Mouse (Mus musculus): ENCODE measurements around the gene Artn. TPM values are rescaled to one million over a fixed set of nuclear protein-coding genes. Genes with fewer than 3 reads are reported as not detected.

Gene Artn
- total RNA-seq, 2 experiments from 2014 or later = 1.4 to 2.0 TPM

DNA sequence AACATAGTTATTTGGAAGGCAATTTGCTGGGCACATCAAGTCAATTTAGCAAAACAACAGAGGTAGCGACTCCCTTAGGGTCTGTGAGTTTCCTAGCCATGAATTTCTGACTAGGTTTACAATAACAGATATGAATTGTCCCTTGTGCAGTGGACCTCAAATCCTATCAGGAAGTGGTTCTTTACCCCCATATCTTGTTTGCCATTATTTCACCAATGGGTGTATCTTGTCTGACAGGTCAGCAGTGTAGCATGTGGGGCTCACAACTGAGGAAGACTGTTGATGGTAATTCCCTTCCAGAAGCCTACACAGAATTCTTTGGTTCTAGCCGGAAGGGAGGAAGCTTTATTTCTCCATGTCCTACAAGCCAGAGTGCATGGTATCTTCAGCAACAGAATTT lies 8.2 kb downstream of the Artn start:
- no peak for DNase-seq (ENCODE audit: low spot score in 2 of 2)

GRCm38 (mm10) chr4:117918762-117919161 lies 10.8 kb downstream of the Artn start:
- DNase-seq (ENCODE audit: low spot score in 2 of 2) = no peak

- no peak for DNase-seq (ENCODE audit: low spot score in 2 of 2)
Measured at GRCm38 (mm10) chr4:117918261-117918660, 11.3 kb downstream of the Artn start.

- DNase-seq (ENCODE audit: low spot score in 2 of 2) = no peak
Measured at GRCm38 (mm10) chr4:117917847-117918246, 11.7 kb downstream of the Artn start.

GRCm38 (mm10) chr4:117917402-117917801 lies 12.2 kb downstream of the Artn start:
- DNase-seq (ENCODE audit: low spot score in 2 of 2) = no peak

GRCm38 (mm10) chr4:117916386-117916785 lies 13.2 kb downstream of the Artn start:
- DNase-seq (ENCODE audit: low spot score in 2 of 2) = no peak

DNA sequence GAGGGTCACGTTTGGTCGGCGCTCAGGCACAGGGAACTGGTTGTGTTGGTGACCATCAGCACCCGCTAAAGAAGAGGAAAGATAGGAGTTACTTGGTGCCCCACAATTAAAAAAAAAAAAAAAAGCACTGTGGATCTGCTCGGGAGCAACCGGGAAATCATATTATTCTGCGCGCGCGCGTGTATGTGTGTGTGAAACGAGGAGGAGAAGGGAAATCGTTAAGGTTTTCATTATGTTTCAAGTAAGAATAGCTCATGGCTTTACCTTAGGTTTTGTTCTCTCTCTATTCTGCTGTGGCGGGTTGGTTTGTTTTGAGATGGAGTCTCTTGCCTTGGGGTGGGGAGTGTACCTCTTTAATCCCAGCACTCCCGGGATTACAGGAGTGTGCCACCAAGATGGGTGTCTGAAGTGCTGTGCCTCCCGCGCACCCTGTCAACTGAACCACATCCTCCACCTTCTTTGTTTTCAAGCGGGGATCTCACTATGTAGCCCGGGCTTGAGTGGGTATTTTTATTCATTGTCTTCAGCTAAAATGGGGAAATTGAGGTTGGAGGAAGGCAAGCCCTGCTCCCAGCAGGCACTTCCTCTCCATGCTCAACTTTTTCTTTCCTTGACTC lies 14.0 kb downstream of the Artn start:
- no peak for DNase-seq (ENCODE audit: low spot score in 2 of 2)

- peak; percentile 81 to 92 for DNase-seq (ENCODE audit: low spot score in 2 of 2)
Measured at GRCm38 (mm10) chr4:117914591-117915442, 14.7 kb downstream of the Artn start, which contains the start of gene Ipo13. TSS of gene Ipo13 (minus strand) at chr4:117914999.

DNA sequence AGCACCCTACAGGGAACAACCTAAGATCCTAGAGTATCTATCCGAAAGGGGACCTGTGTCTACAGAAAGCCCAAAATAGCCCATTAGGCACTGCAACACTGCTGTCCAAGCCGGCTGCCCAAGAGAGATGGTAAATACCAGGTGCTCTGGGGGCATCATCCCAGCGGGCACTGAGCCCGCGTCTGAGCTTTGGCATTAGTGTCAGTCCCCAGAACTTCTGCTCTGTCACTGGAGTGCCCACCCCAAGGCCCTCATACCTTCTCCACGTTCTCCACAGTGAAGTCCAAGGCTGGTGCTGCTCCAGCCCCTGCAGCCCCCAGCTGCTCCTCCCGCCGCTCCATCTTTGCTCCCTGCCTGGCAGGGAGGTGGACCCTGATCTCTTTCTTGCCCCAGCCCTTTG lies 15.5 kb downstream of the Artn start:
- DNase-seq (ENCODE audit: low spot score in 2 of 2) = peak in 1 of 2 experiments; percentile 42

DNA sequence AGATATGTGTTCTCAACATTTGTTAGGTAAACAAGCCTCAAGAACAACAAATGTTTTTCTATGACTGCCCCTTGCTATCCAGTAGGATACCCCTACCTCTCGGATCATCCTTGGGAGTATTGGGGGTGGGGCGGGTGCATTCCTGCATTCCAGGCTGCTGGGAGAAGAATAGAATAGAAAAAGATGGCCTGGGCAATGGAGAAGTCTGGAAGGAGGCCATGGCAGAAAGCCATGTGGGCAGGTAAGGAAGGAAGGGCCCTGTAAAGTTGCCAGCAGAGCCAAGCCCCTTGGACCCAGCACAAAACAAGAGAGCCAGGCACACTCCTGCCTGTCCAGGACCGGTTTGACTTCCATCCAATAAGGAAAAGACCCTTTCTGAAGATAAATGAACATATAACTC lies 16.1 kb downstream of the Artn start:
- DNase-seq (ENCODE audit: low spot score in 2 of 2) = no peak

- DNase-seq (ENCODE audit: low spot score in 2 of 2) = no peak
Measured at GRCm38 (mm10) chr4:117912685-117913273, 16.8 kb downstream of the Artn start.

- DNase-seq (ENCODE audit: low spot score in 2 of 2) = no peak
Measured at GRCm38 (mm10) chr4:117912131-117912561, 17.4 kb downstream of the Artn start.

DNA sequence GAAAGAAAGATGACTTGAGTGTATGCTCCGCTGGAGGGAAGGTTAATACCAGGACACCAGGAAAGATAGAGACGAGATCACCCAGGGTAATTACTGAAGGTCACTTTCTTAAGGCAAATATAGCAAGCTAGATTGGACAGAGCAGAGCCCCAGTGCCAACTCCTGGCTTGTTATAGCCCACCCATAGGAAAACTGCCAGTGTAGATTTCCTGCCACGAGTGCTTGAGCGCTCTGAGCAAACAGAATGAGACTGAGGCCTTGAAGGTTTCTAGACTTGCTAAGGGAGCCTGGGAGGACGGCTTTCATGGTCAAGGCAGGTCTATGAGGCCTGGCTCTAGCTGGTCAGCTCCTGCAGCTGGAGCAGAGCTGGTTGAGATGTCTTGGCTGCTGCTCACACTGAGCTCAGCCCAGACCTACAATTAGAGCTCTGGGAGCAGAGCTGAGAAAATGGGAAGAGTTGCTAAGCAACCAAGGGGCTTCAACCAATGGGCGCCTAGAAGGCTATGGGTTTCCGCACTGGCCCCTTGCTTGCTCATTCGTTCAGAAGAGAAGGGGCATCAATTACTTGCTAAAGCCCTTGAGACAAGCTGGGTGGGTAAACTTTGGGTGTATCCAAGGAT lies 20.6 kb downstream of the Artn start:
- no peak for DNase-seq (ENCODE audit: low spot score in 2 of 2)

DNA sequence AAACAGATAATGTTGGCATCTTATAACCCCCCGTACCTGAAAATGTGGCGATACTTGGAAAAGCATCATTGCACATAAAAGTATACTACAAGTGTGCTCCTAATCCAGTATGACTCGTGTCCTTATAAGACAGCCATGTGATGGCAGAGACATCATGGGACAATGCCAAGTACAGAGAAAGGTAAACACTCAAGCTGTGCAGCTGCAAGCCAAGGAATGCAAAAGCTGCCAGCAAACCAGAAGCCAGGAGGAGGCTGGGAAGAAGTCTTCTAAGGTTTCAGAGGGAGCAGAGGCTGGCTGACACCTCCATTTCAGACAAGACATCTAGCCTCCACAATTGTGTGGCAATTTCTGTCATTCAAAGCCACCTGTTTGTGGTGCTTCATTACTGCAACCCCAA lies 23.4 kb downstream of the Artn start:
- no peak for DNase-seq (ENCODE audit: low spot score in 2 of 2)

GRCm38 (mm10) chr4:117904761-117905160 lies 24.8 kb downstream of the Artn start:
- DNase-seq (ENCODE audit: low spot score in 2 of 2) = no peak

DNA sequence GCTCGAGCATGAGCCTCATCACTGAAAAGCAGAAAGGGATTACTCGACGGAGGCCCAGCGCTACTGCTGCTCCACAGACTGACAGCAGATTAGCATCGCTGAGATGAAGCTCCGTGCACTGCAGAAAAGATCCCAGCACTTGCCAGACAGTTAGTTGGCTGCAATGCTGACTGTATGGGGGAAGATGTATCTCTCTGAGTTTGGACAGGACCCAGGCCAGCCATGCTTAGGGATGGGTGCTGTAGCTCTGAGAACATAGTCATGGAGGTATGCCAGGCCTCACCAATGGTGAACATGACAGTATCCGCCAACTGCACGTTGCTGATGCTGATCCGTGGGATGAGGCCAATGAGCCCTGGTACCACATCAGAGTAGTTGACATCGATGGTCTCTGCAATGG lies 25.5 kb downstream of the Artn start:
- no peak for DNase-seq (ENCODE audit: low spot score in 2 of 2)

DNA sequence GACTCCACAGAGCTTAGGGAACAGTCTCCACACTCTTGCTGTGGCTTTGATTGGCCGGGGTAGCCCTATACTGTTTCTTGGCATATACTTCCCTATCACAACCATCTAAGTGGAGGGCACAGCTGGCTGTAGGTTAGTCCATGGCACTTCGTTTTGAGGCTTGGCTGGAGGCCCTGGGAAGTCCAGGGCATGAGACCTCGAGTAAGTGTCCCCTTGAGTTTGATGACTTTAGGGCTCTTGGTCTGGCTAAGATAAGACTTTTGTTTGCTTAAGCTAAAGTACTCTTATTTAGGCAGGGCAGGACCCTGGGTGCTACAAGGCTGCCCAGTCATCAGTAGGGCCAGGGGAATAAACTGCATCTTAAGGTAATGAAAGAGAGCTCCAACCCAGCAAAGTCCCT lies 31.5 kb downstream of the Artn start:
- no peak for DNase-seq (ENCODE audit: low spot score in 2 of 2)

- DNase-seq (ENCODE audit: low spot score in 2 of 2) = no peak
Measured at GRCm38 (mm10) chr4:117896031-117896430, 33.5 kb downstream of the Artn start.

DNA sequence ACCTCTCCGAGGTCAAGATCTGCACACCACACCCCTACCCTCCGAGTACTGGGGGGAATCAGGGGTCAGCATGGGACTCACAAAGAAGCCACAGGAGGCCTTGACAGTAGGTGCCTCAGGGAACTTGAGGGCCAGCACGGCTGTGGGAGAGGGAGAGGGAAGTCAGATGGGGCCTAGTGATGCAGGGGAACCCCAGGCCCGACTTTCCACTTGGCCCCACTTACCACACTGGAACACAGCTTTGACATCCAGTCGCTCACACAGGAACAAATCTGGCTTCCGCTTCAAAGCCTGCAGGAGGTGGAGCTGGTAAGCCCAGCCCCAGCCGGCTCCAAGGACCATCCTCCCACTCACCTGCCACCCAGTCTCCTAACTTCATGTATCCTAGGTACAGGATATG lies 34.2 kb downstream of the Artn start:
- no peak for DNase-seq (ENCODE audit: low spot score in 2 of 2)

DNA sequence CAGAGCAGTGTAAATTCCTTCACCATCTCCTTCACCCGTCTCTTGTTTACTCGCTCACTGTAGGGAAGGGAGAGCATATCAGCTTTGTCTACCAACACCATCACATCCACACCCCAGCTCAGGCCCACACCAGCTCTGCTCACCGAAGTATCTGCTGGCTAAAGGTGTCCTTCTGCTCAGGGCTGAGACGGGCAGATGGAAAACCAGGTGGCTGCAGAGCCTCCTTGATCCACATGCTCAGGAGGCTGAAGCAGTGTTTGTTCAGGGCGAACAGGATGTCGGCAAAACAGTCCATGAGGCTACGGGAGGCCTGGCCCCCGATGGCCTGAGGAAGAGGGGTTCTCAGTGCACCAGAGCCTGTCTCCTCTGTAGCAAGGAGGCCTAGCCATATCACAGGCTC lies 35.0 kb downstream of the Artn start:
- DNase-seq (ENCODE audit: low spot score in 2 of 2) = no peak

DNA sequence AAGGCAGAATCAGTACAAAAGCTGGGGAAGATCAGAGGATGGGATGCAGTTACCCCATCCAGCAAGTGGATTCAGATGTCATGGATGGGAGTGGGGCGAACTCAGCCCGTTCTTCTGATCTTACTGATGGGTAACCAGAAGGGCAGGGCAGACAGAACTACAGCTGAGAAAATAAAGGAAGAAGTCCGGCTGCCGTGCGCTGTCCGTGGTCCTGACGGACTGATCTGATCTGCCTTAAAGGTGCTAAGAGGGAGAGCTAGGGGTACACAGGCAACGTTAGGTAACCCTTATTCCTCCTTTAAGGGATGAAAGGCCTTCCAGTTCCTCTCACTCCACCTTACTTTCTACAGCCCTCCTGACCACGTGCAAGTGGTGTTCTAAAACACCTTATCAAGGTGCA lies 36.2 kb downstream of the Artn start:
- DNase-seq (ENCODE audit: low spot score in 2 of 2) = peak in 1 of 2 experiments; percentile 60

DNA sequence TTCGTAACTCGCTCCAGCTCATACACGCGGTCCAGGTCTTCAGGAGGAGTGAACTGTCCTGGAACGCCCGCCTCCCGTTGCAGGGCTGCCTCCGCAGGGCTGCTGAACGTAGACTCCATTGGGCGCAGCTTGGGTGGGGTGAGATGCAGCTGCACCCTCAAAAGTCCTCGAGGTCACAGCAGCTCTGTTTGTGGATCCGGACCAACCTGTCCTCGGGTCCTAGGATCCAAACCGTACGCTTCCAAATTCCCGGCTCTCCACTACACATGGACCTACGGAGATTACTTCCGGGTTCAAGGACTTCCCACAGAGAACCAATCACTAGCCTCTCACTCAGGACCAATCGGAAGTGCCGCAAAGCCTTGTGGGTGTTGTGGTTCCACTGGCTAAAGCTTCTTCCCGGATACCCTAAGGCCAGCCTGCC lies 37.8 kb downstream of the Artn start, which contains the start of gene Dph2:
Dph2 (minus strand) TSS at position 295 of the 424 bp plus-strand sequence.
- DNase-seq (ENCODE audit: low spot score in 2 of 2) = peak in 1 of 2 experiments; percentile 71

All from gastrocnemius, postnatal 4 days (tissue).